Mouse (Mus musculus) T-cell, adult 66 days (primary cell): Measurements from ENCODE around the gene Set. TPM values are rescaled to one million over a fixed set of nuclear protein-coding genes. Genes with fewer than 3 reads are reported as not detected.

Experiments used
- total RNA-seq, 2 experiments: library from RNA; stranded (reverse); gene quantifications; 3 replicates in 1 of 2; 4 replicates in 1 of 2; pipeline ENCODE4 v1.2.4; 2023

Gene Set
- total RNA-seq = 100 to 1,000 TPM; 252 to 272 TPM

DNA sequence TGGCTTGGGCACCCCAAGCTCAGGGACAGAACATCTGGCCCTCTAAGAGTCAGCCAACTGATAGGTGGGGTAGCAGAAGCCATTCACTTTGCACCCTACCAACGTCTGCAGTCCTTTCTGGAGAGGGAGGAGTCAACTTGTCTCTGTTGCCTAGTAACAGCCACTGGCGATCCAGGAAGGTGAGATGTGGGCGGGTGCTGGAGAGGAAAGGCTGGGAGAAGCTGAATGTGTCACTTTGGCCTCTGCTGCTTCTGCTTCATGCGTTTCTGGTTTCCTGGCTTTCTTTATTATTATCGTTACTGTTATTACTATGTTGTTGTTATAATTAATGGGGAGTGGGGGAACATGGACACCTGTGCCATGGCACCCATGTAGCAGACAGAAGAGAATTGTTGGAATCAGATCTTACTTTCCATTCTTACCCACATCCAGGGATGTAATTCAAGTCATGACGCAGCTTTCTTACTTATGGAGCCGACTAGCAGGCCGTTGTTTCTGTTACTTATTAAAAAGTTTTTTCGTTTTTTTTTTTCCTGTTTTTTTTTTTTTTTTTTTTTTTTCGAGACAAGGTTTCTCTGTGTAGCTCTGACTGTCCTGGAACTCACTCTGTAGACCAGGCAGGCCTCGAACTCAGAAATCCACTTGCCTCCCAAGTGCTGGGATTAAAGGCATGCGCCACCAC, at the start of gene Set:
TSS of gene Set (plus strand) at position 156 of the 682 bp plus-strand sequence.

DNA sequence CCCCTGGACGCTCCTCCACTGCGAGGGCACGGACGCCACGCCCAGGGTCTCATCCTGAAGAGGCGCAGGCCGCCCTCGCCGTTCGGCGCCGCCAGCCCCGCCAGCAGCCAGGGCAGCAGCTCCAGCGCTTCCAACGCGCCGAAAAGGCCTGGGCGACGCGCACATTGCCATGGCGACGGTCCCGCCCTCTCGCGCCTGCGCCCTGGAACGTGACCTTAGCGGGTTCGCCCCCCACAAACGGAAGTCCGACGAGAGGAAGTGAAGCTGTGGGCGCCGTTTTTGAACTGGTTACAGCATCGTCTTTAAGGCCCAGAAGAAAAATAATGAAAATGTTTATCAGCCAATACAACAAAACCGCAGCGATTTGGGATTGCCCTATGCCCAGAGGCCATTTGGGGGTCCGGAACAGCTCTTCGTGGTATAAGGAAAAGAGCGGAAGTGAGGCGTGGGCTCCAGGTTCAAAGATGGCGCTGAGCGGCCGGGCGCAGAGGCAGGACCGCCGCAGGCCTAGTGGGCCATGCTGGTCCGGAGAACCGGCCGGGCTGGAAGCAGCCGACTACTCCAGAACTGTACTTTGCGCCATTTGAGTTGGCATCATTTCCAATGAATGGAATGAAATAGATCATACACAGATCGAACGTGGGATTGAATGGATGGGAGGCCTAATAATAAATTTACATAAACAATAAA, 8.3 kb upstream of the Set start, which contains the start of gene Wdr34:
TSS of gene Wdr34 (minus strand) at position 183 of the 690 bp plus-strand sequence.

DNA sequence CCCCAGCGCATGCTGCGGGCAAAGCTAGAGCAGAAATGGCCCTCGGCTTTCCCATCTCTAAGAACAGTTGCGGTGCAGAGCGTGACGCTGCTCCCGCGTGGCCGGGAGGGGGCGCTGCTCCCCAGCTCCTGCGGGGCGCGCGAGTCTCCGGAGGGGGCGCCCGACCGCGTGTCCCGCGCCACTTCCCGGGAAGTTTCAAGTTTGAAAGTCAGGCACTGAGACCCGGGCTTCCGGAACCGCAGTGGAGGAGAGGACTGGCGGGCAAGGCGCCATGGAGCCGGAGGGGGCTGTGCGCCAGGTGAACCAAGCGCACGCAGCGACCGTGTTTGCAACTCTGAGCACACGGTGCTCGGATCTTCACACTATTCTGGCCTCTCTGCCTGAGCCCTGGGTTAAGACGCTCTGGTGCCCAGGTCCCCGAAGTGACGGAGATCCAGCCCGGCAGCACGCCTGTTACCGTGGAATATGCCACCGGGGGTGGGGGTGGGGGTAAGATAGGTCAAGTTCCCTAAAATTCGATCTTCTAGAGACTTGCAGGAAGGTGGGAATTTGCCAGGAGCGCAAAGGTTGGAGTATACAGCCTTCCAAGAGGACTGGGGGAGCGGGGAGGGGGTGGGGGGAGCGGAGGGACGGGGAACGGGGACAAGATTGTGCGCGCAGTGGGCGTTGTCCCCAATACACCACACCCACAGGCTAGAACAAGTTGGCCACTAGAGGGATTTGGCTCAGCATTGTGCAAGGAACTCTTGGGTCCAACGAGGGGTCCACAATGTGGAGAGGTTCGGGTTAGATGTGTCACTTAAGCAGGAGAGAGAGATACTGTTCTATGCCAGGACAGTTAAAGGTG, 20.5 kb downstream of the Set start, which contains the start of gene Pkn3:
TSS of gene Pkn3 (plus strand) at position 183 of the 847 bp plus-strand sequence.

DNA sequence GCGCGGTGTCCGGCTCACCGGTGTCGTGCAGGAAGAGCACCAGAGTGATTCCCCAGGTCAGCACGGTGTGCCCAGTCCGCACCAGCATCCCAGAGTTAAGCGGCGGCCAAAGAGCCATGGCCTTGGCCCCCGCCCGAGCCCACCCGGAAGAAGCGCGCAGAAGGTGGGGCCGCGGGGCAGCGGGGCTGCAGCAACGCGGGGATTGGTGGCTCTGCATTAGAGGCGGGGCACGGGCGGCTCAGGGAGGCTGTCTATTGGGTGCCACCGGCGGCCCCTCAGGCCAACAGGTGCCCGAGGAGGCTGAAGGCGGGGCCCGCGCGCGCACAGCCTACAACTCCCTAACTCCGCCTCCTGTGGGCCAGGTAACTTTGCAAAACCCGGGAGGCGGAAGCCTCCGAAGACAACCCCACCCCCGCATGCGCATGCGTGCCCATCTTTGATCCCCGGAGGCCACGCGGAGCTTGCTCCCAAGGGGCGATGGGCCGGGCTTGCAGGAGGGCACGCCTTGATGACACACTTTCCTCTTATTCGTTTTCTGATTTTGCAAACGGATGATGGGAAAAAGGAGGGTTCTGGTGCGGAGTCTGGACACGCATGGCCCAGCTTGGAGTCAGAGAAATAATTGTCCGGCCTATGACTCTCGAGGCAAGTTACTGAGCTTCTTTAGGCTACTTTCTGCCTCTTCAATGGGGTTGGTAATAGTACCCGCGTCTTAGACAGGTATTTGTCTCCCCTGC, 36.5 kb downstream of the Set start, which contains the start of gene Zdhhc12:
TSS of gene Zdhhc12 (minus strand) at position 178 of the 737 bp plus-strand sequence.

Other genes with a start within 250 kb of the Set start
- gene Urm1, start 237.3 kb upstream of the Set start, total RNA-seq = 10 to 100 TPM; 47.7 to 49.7 TPM
- gene Cercam, start 188.2 kb upstream of the Set start, total RNA-seq = 1 to 10 TPM; 4.4 to 7.3 TPM
- gene Odf2, start 168.2 kb upstream of the Set start, total RNA-seq = 10 to 100 TPM; 77.4 to 98.6 TPM
- gene Gle1, start 122.0 kb upstream of the Set start, total RNA-seq = 100 to 1,000 TPM in 1 of 2 experiments, 10 to 100 TPM in 1; 83.8 to 105 TPM
- 100 to 1,000 TPM; 286 to 298 TPM for gene Sptan1, start 91.8 kb upstream of the Set start, total RNA-seq
- gene Wdr34, start 8.5 kb upstream of the Set start, total RNA-seq = 1 to 10 TPM; 1.0 to 2.2 TPM
- 1 to 10 TPM; 1.2 to 5.1 TPM for gene Pkn3, start 20.3 kb downstream of the Set start, total RNA-seq
- gene Zdhhc12, start 36.3 kb downstream of the Set start, total RNA-seq = 10 to 100 TPM; 16.4 to 17.2 TPM
- gene Zer1, start 67.2 kb downstream of the Set start, total RNA-seq = 10 to 100 TPM; 75.0 to 80.9 TPM
- 10 to 100 TPM; 43.0 to 54.7 TPM for gene Tbc1d13, start 76.4 kb downstream of the Set start, total RNA-seq
- gene Endog, start 114.1 kb downstream of the Set start, total RNA-seq = 10 to 100 TPM; 15.3 to 16.6 TPM
- 10 to 100 TPM; 24.1 to 24.5 TPM for gene Spout1, start 121.1 kb downstream of the Set start, total RNA-seq
- 10 to 100 TPM; 12.4 to 15.4 TPM for gene Kyat1, start 148.5 kb downstream of the Set start, total RNA-seq
- 10 to 100 TPM; 60.4 to 62.7 TPM for gene Lrrc8a, start 180.3 kb downstream of the Set start, total RNA-seq
- 1 to 10 TPM; 7.0 to 8.3 TPM for gene Gm28035, start 183.2 kb downstream of the Set start, total RNA-seq
- gene Phyhd1, start 208.8 kb downstream of the Set start, total RNA-seq = 10 to 100 TPM; 18.3 to 26.2 TPM
- not detected for gene Gm28038, start 223.7 kb downstream of the Set start, total RNA-seq
- 10 to 100 TPM in 1 of 2 experiments, 1 to 10 TPM in 1; 8.5 to 12.3 TPM for gene Dolk, start 229.0 kb downstream of the Set start, total RNA-seq
- 10 to 100 TPM; 56.2 to 60.7 TPM for gene Nup188, start 229.0 kb downstream of the Set start, total RNA-seq